Mouse (Mus musculus): ENCODE measurements around the gene Gpatch2.

DNA sequence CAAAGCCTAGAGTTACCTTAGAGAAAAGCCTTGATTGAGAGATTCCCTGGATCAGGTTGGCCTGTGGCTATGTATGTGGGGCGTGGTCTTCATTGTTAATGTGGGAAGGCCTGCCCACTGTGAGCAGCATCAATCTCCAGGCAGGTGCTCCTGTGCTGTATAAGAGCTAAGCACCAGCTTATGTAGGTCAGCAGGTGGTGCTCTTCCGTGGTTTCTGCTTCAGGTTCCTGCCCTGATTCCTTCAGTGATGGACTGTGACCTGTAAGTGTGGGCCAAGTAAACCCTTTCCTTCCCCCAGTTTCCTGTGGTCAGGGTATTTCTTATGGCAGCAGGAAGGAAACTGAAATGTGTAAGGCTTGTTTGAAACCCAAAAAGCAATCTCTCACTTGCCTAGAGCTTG, 151.5 kb downstream of the Gpatch2 start:
- TF ChIP-seq GATA1 (IDR thresholded peaks at IDR 0.05; ENCODE audit: borderline replicate concordance, low read length) (no peak), FLI1 (IDR thresholded peaks at IDR 0.05; ENCODE audit: low read length) (no peak)
